Mouse (Mus musculus): ENCODE results near the gene Map1b. TPM values are rescaled to one million over a fixed set of nuclear protein-coding genes. Genes with fewer than 3 reads are reported as not detected.

The Map1b gene
- polyA plus RNA-seq, 1 experiment, result 4.5 TPM

- under 1% methylated on average over 6 of the region's 6 CpGs for WGBS
- no peaks in the 10 kb centered on the region; the same call in 1 of the 2 replicates for H3K4me1 ChIP-seq (ENCODE audit: control insufficient read depth, insufficient read depth, low read length)
- no peak overlapping the region for H3K27ac ChIP-seq (ENCODE audit: control insufficient read depth, insufficient read depth, low read depth, low read length, poor library complexity)
- H3K4me3 ChIP-seq (replicated peaks; ENCODE audit: control insufficient read depth, low read depth, low read length), result no peak overlapping the region
- no peak for TF ChIP-seq CTCF (IDR thresholded peaks at IDR 0.05; ENCODE audit: control insufficient read depth, insufficient read depth, low read length)
- TF ChIP-seq POLR2A (IDR thresholded peaks at IDR 0.05; ENCODE audit: borderline replicate concordance, control insufficient read depth, low read depth, low read length), result no peak
Observed at GRCm38 (mm10) chr13:99475488-99475887, 40.9 kb downstream of the Map1b start.

- TF ChIP-seq CTCF (IDR thresholded peaks at IDR 0.05; ENCODE audit: control insufficient read depth, insufficient read depth, low read length) (no peak), POLR2A (IDR thresholded peaks at IDR 0.05; ENCODE audit: borderline replicate concordance, control insufficient read depth, low read depth, low read length) (no peak)
- Histone ChIP-seq H3K4me1 (ENCODE audit: control insufficient read depth, insufficient read depth, low read length) (no peaks in the 10 kb centered on the region; the same call in 1 of the 2 replicates), H3K27ac (ENCODE audit: control insufficient read depth, insufficient read depth, low read depth, low read length, poor library complexity) (no peak overlapping the region), H3K4me3 (replicated peaks; ENCODE audit: control insufficient read depth, low read depth, low read length) (no peak overlapping the region)
- WGBS, result 10% methylated on average over 5 of the region's 5 CpGs
Observed at GRCm38 (mm10) chr13:99475033-99475432, 41.3 kb downstream of the Map1b start.

GRCm38 (mm10) chr13:99474108-99474507 is 42.2 kb downstream of the Map1b start:
- Histone ChIP-seq H3K4me3 (replicated peaks; ENCODE audit: control insufficient read depth, low read depth, low read length) (no peak overlapping the region), H3K27ac (ENCODE audit: control insufficient read depth, insufficient read depth, low read depth, low read length, poor library complexity) (no peak overlapping the region), H3K4me1 (ENCODE audit: control insufficient read depth, insufficient read depth, low read length) (no peaks in the 10 kb centered on the region; the same call in 1 of the 2 replicates)
- TF ChIP-seq POLR2A (IDR thresholded peaks at IDR 0.05; ENCODE audit: borderline replicate concordance, control insufficient read depth, low read depth, low read length) (no peak), CTCF (IDR thresholded peaks at IDR 0.05; ENCODE audit: control insufficient read depth, insufficient read depth, low read length) (no peak)
- 87% methylated on average over 7 of the region's 7 CpGs for WGBS

- no peaks in the 10 kb centered on the region; the same call in 1 of the 2 replicates for H3K4me1 ChIP-seq (ENCODE audit: control insufficient read depth, insufficient read depth, low read length)
- no peak overlapping the region for H3K4me3 ChIP-seq (replicated peaks; ENCODE audit: control insufficient read depth, low read depth, low read length)
- no peak for TF ChIP-seq POLR2A (IDR thresholded peaks at IDR 0.05; ENCODE audit: borderline replicate concordance, control insufficient read depth, low read depth, low read length)
- no peak for TF ChIP-seq CTCF (IDR thresholded peaks at IDR 0.05; ENCODE audit: control insufficient read depth, insufficient read depth, low read length)
- H3K27ac ChIP-seq (ENCODE audit: control insufficient read depth, insufficient read depth, low read depth, low read length, poor library complexity), result no peak overlapping the region
- WGBS, result 83% methylated on average over 9 of the region's 9 CpGs
Observed at GRCm38 (mm10) chr13:99472028-99472427, 44.3 kb downstream of the Map1b start.

- Histone ChIP-seq H3K27ac (ENCODE audit: control insufficient read depth, insufficient read depth, low read depth, low read length, poor library complexity) (no peak overlapping the region), H3K4me3 (replicated peaks; ENCODE audit: control insufficient read depth, low read depth, low read length) (no peak overlapping the region), H3K4me1 (ENCODE audit: control insufficient read depth, insufficient read depth, low read length) (no peaks in the 10 kb centered on the region)
- 86% methylated on average over 7 of the region's 7 CpGs for WGBS
- TF ChIP-seq CTCF (IDR thresholded peaks at IDR 0.05; ENCODE audit: control insufficient read depth, insufficient read depth, low read length), result no peak
- TF ChIP-seq POLR2A (IDR thresholded peaks at IDR 0.05; ENCODE audit: borderline replicate concordance, control insufficient read depth, low read depth, low read length), result no peak
Observed at GRCm38 (mm10) chr13:99470084-99470483, 46.3 kb downstream of the Map1b start.

- 79% methylated on average over 2 of the region's 2 CpGs for WGBS
- TF ChIP-seq POLR2A (IDR thresholded peaks at IDR 0.05; ENCODE audit: borderline replicate concordance, control insufficient read depth, low read depth, low read length), result no peak
- no peak for TF ChIP-seq CTCF (IDR thresholded peaks at IDR 0.05; ENCODE audit: control insufficient read depth, insufficient read depth, low read length)
- Histone ChIP-seq H3K27ac (ENCODE audit: control insufficient read depth, insufficient read depth, low read depth, low read length, poor library complexity) (no peak overlapping the region), H3K4me3 (replicated peaks; ENCODE audit: control insufficient read depth, low read depth, low read length) (no peak overlapping the region), H3K4me1 (ENCODE audit: control insufficient read depth, insufficient read depth, low read length) (no peaks in the 10 kb centered on the region)
Observed at GRCm38 (mm10) chr13:99468267-99468666, 48.1 kb downstream of the Map1b start.

- WGBS, result 84% methylated on average over 6 of the region's 6 CpGs
- no peak for TF ChIP-seq CTCF (IDR thresholded peaks at IDR 0.05; ENCODE audit: control insufficient read depth, insufficient read depth, low read length)
- no peak for TF ChIP-seq POLR2A (IDR thresholded peaks at IDR 0.05; ENCODE audit: borderline replicate concordance, control insufficient read depth, low read depth, low read length)
Observed at GRCm38 (mm10) chr13:99466811-99467315, 49.5 kb downstream of the Map1b start.

GRCm38 (mm10) chr13:99466064-99466463 is 50.3 kb downstream of the Map1b start:
- WGBS, result 73% methylated on average over 2 of the region's 2 CpGs
- Histone ChIP-seq H3K27ac (ENCODE audit: control insufficient read depth, insufficient read depth, low read depth, low read length, poor library complexity) (no peak overlapping the region), H3K4me1 (ENCODE audit: control insufficient read depth, insufficient read depth, low read length) (no peaks in the 10 kb centered on the region), H3K4me3 (replicated peaks; ENCODE audit: control insufficient read depth, low read depth, low read length) (no peak overlapping the region)
- TF ChIP-seq POLR2A (IDR thresholded peaks at IDR 0.05; ENCODE audit: borderline replicate concordance, control insufficient read depth, low read depth, low read length) (no peak), CTCF (IDR thresholded peaks at IDR 0.05; ENCODE audit: control insufficient read depth, insufficient read depth, low read length) (no peak)

More at GRCm38 (mm10) chr13:99466811-99467315, 49.5 kb downstream of the Map1b start:
- Histone ChIP-seq H3K27ac (ENCODE audit: control insufficient read depth, insufficient read depth, low read depth, low read length, poor library complexity) (no peak overlapping the region), H3K4me1 (ENCODE audit: control insufficient read depth, insufficient read depth, low read length) (no peaks in the 10 kb centered on the region), H3K4me3 (replicated peaks; ENCODE audit: control insufficient read depth, low read depth, low read length) (no peak overlapping the region)

- Histone ChIP-seq H3K27ac (ENCODE audit: control insufficient read depth, insufficient read depth, low read depth, low read length, poor library complexity) (no peak overlapping the region), H3K4me3 (replicated peaks; ENCODE audit: control insufficient read depth, low read depth, low read length) (no peak overlapping the region), H3K4me1 (ENCODE audit: control insufficient read depth, insufficient read depth, low read length) (no peaks in the 10 kb centered on the region)
- TF ChIP-seq CTCF (IDR thresholded peaks at IDR 0.05; ENCODE audit: control insufficient read depth, insufficient read depth, low read length), result no peak
- TF ChIP-seq POLR2A (IDR thresholded peaks at IDR 0.05; ENCODE audit: borderline replicate concordance, control insufficient read depth, low read depth, low read length), result no peak
- 78% methylated on average over 4 of the region's 4 CpGs for WGBS
Observed at GRCm38 (mm10) chr13:99464551-99464950, 51.8 kb downstream of the Map1b start.
